Mouse (Mus musculus): ENCODE results near the gene Gm21093.
"Not testable (repeated sequence)": the region's sequence is repeated elsewhere in the genome, so short reads cannot be mapped to it uniquely, and the experiment has no call there.

Gene Gm21093

DNA sequence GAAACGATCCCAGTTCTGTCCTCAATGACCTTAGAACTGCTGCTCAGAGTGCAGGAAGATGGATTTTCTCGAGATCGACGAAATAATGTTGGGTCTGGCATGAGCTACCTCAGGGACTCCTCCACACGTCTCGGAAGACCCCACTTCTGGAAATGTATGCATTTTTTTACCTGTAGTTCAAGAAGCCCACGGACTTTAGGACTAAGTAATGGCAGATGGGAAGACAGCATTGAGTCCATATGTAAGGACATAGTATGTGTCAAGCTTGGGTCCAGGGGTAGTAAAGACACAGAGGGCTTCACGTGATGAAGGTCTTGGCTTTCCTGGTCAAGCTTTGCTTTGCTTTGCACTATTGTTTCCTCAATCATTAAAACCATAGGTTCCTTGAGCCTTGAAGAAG lies at the start of gene Gm21093:
Gene Gm21093, minus strand, starts transcription at position 101 of the 400 bp plus-strand sequence.
- not testable (repeated sequence) for DNase-seq
